Comparison of ENCODE assay signal across 8 mouse cellular contexts in the genomic region with DNA sequence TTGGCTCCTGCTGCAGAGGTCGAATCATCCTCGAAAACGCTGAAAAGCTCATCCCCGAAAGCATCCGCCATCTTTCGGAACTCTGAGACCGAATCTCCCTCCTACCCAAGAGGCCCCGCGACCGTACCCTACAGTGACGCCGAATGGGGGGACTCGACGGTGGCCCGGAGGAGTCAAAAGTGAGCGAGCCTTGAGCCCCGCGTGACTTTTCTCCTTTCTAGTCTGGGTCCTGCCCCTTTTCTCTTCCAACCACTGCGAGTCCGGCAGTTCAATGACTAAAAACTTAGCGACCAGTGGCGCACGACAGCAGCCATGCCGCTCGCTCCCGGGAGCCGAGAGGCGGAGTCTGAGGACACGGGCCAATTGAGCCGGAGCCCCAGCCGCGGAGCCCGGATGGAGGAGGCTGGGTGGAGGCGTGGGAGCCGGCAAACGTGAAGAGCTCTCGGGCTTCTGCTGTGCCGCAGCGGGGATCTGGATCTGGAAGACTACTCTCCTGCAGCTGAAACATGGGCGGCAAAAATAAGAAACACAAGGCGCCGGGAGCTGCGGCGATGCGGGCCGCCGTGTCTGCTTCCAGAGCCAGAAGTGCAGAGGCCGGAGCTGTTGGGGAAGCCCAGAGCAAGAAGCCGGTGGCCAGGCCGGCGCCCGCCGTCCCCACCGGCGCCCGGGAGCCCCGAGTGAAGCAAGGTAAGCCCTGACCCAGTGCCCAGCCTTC. TPM values are rescaled to one million over a fixed set of nuclear protein-coding genes. Genes with fewer than 3 reads are reported as not detected.
DNase-seq lines count a peak whose midpoint lies in the region; ATAC-seq lines count a peak whose summit lies in the region.

Mtrex (minus strand) TSS at position 112 of the 715 bp plus-strand sequence.
Dhx29 (plus strand) TSS at position 168 of the 715 bp plus-strand sequence.

- peak within 1 kb of the TSS; percentile 78 for H3K4me2 ChIP-seq in kidney, embryonic 15.5 days

- H3K27ac ChIP-seq in heart, embryonic 10.5 days = peak within 1 kb of the TSS; percentile 90
- peak within 1 kb of the TSS; percentile 91 for H3K27ac ChIP-seq in kidney, embryonic 15.5 days

- no peaks in the 10 kb centered on the region for H3K9me3 ChIP-seq in heart, embryonic 10.5 days
- no peaks in the 10 kb centered on the region for H3K9me3 ChIP-seq in kidney, embryonic 15.5 days (replicated peaks)

- H3K27me3 ChIP-seq in heart, embryonic 10.5 days (ENCODE audit: insufficient read depth, poor library complexity, severe bottlenecking) = no peaks in the 10 kb centered on the region
- H3K27me3 ChIP-seq in kidney, embryonic 15.5 days = no peaks in the 10 kb centered on the region

- peaks cover 12% of the 10 kb centered on the region for H3K4me1 ChIP-seq in heart, embryonic 10.5 days
- peaks cover 24% of the 10 kb centered on the region for H3K4me1 ChIP-seq in kidney, embryonic 15.5 days

- H3K9ac ChIP-seq in kidney, embryonic 15.5 days = peak within 1 kb of the TSS; percentile 81

- under 1% methylated on average over 57 of the region's 57 CpGs for WGBS in heart, embryonic 10.5 days
- WGBS in kidney, embryonic 15.5 days = under 1% methylated on average over 57 of the region's 57 CpGs

- H3K4me3 ChIP-seq in heart, embryonic 10.5 days = peak within 1 kb of the TSS; percentile 88
- peak within 1 kb of the TSS; percentile 71 for H3K4me3 ChIP-seq in kidney, embryonic 15.5 days (replicated peaks)

- H3K36me3 ChIP-seq in heart, embryonic 10.5 days = peaks cover 20% of the 10 kb centered on the region
- H3K36me3 ChIP-seq in kidney, embryonic 15.5 days = peaks cover 14% of the 10 kb centered on the region

- DNase-seq in B cell, adult 2 months = peak; percentile 98 to 99
- peak; percentile 99 for DNase-seq in brain, adult 2 months (ENCODE audit: low read depth, low spot score)
- DNase-seq in heart, embryonic 10.5 days (ENCODE audit: low spot score) = peak; percentile 99
- peak; percentile 96 for DNase-seq in liver
- DNase-seq in spleen, postnatal 4 days (ENCODE audit: low spot score in 2 of 2) = peak; percentile 98 to 99

- ATAC-seq in erythroblast, adult 5-6 weeks (replicated peaks; ENCODE audit: low FRiP score, poor library complexity, severe bottlenecking) = peak; percentile 95
- ATAC-seq in kidney, embryonic 15.5 days (replicated peaks; ENCODE audit: low FRiP score) = peak; percentile 99
- peak; percentile 97 for ATAC-seq in monocyte, adult 5-6 weeks (replicated peaks; ENCODE audit: insufficient number of reproducible peaks, low FRiP score, low TSS enrichment, poor library complexity, severe bottlenecking)

RNA-seq across cellular contexts. Expression of gene Mtrex, which starts in this region (rescaled TPM):
- 34.9 and 56.7 TPM in 2 replicates for total RNA-seq in erythroblast, adult 5-6 weeks (2015; ENCODE audit: low replicate concordance)
- 33.9 and 51.3 TPM in 2 replicates for total RNA-seq in erythroblast, adult 5-6 weeks (2017; ENCODE audit: low replicate concordance)
- polyA plus RNA-seq in heart, embryonic 10.5 days (2016; fragmentation: Nextera tagmentation; extraction: Ambion mirVana) = 68.3 and 68.9 TPM in 2 replicates
- polyA plus RNA-seq in kidney, embryonic 15.5 days (2015; fragmentation: Nextera tagmentation; extraction: Ambion mirVana) = 75.2 and 78.2 TPM in 2 replicates
- 61.4 to 92.9 TPM (median 83.6 TPM) in 3 replicates for total RNA-seq in monocyte, adult 5-6 weeks (2017)

RNA-seq across cellular contexts. Expression of gene Dhx29, which starts in this region (rescaled TPM):
- 3.1 and 9.2 TPM in 2 replicates for total RNA-seq in erythroblast, adult 5-6 weeks (2015; ENCODE audit: low replicate concordance)
- total RNA-seq in erythroblast, adult 5-6 weeks (2017; ENCODE audit: low replicate concordance) = 6.4 and 7.8 TPM in 2 replicates
- 19.7 and 24.7 TPM in 2 replicates for polyA plus RNA-seq in heart, embryonic 10.5 days (2016; fragmentation: Nextera tagmentation; extraction: Ambion mirVana)
- 20.7 and 25.0 TPM in 2 replicates for polyA plus RNA-seq in kidney, embryonic 15.5 days (2015; fragmentation: Nextera tagmentation; extraction: Ambion mirVana)
- 20.5 to 31.6 TPM (median 22.8 TPM) in 3 replicates for total RNA-seq in monocyte, adult 5-6 weeks (2017)

Comparison
In these comparisons a context has a peak if more than half of its experiments do, and no peak if none do; other contexts are left out.
1. Peak in every context shown above with its lines: DNase-seq, ATAC-seq, H3K4me3 ChIP-seq and H3K27ac ChIP-seq.